Mouse (Mus musculus) heart, adult 8-10 months (tissue): ENCODE measurements at regions not wholly inside any gene's neighbourhood (a gene's known extent, or its start where the extent isn't known, plus 50 kb on each side); places are given as distances from the start of the nearest gene placed in this dataset.

Source experiments
- DNase-seq: peaks from one replicate; pipeline ENCODE4 v3.0.0; 2022; ENCODE audit warnings: low spot score

DNA sequence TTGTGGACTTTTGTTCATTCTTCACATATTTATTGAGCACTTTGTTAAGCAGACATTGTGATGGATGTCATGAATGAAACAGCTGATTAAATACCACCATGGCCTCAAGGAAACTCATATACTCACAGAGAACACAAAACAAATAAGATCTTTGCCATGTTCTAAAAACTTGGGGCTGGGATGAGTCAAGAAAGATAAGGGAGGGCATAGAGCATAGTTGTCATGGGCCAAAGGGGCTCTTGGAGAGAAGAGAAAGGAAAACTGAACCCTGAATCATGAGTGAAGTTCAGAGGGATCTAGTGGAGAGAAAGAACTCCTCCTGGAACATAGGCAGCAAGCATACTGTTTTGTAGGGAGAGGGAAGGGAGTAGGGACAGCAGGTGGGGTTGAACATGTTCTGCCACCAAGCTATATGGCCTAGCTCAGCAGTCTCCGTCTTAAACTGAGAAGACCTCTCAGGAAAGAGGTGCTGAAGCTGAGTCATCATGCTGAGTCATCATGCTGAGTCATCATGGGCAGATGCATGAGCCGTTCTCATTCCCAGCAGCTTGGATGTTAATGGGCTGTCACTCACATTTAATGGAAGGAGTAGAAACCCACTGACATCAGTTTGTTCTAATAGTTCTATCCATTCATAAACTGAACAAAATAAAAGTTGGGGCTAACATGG is 69.6 kb downstream of the Cetn3 start:
- no peak for DNase-seq

DNA sequence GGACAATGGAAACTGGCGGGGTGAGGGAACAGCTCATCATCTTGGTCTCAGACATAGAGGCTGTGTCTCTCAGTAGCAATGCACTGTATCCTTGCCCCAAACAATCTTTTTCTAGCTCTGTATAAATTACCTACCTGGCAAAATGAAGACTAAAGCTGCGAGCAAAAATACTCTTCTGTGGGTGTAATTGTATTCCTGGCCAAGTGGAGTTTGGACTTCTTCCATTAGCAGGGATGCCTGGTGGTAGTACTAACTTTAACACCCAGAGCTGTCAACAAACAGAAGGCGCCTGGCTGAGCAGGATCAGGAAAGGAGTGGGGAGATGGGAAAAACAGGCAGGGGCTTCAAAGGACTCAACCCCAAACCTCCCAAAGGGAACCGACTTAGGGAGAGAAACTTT is 73.2 kb downstream of the Cetn3 start:
- peak; percentile 57 for DNase-seq

DNA sequence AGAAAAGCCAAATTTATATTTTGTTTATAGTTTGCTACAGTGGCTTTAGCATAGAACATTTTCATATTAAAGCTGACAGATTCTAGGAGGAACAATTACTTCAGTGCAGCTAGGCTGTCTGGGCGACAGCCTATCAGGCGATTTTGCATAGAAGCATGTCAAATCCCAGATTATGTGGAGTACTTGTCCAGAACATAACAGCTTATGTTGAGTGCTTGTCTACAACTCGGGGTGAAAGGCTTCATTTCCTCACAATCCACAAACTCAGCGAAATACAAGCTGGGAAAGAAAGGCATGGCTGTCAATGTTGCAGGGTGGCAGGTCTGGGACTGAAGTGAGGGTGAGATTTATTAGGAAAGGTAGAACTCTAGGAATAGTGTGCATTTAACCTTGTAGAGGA is 77.8 kb downstream of the Cetn3 start:
- no peak for DNase-seq

DNA sequence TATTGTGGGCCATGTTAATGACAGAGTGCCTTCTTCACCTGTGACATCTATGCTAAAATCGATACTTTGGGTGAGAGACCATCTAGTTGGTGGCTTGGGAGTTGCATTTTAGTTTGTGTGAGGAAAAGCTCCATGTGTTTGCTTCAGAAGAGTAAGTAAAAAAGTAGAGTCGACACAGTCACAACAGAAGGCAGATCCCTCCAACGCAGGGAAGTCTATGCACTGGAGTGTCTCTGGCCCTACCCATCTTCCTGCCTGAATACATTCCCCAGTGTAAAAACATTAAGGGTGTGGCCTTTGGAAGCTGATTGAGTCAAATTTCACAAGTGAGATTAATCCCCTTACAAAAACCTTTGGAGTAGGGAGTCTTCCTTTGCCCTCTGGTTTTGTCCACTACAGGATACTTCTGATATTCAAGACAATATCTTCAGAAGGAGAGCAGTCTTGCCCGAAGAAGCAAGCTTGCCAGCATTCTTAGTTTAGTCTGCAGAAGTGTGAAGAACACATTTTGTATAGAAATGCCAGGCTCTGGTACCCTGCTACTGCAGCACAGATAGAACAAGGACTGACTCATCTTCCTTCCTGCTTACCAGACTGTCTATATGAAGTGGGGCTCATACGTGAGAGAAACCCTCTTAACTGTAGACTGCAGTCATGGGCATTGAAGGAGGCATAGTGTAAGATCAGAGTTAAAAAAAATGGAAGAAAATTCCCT is 79.2 kb downstream of the Cetn3 start:
- no peak for DNase-seq

DNA sequence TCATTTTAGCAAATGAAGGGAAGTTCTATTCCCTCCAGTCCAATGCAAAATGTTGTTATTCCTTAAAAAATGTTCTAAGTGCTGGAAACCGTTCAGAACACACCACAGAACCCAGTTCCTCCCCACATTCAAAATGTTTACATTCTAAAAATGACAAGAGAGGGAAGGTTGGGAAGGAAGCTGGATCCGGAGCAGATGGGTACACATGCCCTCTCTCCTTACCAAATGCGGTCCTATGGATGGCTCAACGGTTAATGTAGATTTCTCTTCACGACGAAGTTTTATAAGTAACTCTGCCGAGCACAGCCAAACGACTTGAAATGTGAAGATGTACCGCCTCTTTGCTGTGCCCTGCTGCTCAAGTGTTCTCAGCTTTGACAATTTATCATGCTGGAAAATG is 88.3 kb downstream of the Cetn3 start:
- DNase-seq, result no peak

DNA sequence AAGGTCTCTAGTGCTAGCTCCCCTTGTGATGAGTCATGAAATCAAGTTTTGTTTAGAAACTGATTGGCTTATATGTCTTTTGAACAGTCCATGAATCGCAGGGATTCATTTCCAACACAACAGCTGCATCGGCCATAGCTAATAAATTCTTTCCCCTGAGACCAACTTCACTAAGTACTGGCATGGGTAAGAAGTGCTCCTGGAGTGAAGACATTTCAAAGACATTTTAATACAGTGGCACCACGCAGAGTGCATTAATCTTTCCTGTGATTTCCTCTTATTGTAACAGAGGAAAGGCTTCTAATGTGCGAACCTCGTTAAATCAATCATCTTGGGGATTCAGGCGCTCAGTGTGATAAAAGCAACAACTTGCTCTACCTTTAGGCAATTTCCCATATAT is 103.0 kb downstream of the Cetn3 start:
- DNase-seq, result no peak

DNA sequence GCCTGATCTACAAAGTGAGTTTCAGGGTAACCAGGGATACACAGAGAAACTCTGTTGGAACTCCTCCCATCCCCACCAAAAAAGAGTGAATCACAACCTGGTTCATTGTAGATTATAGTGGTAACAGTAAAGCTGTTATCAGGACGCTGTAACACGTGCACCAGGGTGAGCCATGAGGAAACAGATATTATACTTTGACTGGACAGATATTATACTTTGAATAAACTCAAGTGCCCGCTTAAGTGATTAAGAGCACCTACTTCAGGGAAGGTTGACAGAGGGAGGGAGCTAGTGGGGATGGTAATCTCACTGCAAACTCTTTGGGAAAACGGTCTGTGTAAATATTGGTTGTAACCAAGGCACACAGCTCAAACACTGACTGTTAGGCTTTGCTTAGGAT is 147.4 kb downstream of the Cetn3 start:
- no peak for DNase-seq

DNA sequence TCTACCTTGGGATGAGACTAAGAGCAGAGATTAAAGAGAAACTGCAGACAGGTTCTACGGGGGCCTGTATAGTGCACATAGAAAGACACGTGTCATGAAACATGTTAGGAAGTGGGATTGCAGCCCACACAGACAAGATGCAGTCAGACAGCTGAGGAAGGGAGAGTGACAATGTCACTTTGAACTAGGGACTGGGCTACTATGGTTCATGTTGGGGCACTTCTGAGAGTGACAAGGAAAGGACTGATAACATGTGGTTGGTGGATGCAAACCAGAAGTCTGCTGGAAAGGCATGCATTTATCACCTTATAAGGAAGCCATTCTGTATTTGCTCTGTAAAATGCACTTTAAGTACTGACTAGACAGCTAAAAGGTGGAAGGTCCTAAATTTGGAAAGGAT is 148.3 kb downstream of the Cetn3 start:
- no peak for DNase-seq

DNA sequence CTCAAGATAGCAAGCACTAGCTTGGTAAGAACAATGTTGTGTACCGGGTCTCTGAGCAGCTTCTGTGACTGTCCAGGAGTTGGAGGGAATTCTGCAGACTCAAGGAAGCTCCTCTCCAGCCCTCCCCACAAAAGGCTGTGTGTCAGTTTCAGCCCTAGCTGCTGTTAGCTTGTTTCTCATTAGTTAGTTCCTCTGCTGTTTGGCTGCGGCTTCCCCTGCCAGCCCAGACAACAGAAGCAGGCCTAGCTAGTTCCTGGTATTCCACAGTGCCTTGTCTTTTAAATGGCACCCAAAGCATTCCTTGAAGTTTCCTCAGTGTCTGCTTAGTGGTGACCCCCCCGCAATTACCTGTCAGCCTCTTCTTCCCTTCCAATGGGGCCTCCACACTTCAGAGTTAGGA is 154.2 kb downstream of the Cetn3 start:
- no peak for DNase-seq

DNA sequence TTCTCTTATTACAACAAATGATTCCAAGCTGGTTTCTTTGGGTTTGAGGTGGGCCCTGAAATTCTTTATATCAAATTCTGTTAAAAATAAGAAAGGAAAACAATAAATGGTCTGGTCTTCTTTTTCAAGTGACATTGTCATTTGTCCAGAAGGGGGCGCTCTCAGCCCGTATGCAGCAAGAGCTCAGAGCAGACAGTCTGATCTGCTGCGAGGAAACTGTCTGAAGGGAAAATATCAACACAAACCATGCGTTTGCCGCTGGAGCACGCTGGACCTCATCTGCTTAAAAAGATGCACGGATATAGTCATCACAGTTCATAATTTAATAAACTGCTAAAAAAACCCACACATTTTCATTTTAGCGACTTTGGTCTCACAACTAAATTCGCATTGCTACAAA is 161.2 kb downstream of the Cetn3 start:
- peak; percentile 63 for DNase-seq

DNA sequence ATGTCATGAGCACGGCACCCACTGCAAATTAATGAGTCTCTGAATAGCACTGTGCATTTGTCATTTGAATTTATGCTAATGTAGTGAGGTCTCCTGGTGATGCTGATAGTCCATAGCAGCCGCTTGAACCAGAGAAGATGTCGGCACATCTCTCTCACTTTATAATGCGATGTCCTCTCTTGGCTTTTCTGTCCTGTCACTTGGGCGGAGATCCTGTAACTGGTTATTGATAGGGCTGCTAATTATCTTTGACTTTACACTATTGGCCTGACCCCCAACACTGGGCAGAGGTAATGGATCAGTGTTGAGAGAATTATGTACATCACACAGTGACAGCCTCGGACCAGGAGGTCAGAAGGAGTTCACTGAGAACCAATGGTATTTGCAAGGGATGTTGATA is 161.6 kb downstream of the Cetn3 start:
- no peak for DNase-seq

DNA sequence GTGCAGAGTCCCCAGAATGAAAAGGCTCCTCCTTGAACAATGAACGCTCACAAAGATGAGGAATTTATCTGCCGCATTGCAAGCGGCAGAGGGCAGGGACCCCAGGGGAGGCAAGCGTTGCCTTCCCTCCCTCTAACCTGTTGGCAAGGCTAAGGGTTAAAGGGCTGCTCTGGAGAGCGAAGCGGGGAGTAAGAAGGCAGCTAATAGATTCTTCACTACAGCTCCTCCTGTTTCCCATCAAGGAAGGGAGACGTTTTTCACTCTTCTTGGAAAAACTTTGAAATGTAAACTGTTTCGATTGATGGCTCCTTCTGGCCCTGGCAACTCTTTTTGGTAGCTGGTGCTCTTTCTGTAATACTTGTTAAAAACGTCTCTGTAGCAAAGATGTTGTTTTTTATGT is 162.9 kb downstream of the Cetn3 start:
- no peak for DNase-seq

DNA sequence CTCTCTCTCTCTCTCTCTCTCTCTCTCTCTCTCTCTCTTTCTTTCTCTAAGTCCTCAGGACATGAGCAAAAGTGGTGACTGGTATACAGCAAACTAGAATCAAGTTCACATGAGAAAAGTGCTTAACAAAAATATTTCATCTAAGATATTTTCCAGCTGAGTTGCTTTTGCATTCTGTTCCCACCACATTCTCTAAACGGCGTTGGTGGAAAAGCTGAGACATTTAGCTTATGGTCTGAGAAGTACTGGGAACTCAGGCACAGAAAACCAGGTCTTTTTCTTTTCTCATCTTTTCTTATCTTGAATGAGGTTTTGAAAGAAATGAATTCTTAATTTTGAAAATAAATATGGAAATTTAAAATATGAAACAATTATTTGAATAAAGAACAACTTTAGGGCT is 182.6 kb downstream of the Cetn3 start:
- no peak for DNase-seq

DNA sequence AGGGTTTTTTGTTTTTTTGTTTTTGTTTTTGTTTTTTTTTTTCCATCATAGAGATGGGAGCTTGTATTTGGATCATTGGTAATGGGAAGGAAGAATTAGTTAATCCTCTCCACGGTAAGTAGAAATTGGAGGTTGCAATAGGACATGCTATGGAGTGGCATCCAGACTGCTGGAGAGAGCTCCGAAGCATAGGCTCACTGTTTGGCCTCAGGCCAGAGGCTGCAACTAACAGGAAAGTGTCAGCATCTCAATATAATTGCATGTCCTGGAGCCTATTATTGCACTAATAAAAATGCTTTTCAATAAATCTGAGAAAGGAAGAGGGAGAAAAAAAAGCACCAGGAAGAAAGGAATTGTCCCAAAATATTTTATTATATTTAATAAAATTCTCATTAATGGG is 193.0 kb downstream of the Cetn3 start:
- DNase-seq, result no peak

DNA sequence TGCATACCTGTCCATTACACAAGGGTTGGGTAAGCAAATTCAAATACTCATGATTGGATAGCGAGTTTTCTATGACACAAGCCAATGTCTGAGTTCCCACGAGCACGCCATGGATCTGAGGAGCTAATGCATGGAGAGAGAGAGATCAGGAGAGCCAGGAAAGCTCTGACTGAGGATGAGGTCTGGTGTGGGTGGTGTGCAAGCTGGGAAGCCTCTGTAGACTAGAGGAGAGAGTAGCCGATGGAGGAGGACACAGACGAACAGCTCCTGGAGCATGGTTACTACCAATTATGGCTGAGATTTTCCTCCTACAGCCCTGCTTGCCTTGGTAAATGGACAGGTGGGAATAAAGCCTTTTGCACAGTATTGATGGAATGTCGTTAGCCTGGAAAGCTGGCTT is 195.1 kb downstream of the Cetn3 start:
- no peak for DNase-seq

DNA sequence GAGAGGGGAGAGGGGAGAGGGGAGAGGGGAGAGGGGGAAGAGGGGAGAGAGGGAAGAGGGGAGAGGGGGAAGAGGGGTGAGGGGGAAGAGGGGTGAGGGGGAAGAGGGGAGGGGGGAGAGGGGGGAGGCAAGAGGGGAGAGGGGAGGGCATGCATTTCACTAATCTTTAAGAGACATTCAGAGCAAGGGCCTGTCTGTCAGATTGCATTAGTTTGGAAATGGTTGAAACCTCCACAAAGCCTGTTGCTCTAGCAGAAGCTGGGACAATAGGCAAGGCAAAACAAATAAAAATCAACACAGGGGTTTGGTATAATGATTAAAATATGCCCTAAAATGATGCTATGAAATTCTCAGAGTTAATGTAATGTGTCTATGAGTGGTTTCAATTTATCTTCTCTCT is 196.4 kb downstream of the Cetn3 start:
- DNase-seq, result no peak

DNA sequence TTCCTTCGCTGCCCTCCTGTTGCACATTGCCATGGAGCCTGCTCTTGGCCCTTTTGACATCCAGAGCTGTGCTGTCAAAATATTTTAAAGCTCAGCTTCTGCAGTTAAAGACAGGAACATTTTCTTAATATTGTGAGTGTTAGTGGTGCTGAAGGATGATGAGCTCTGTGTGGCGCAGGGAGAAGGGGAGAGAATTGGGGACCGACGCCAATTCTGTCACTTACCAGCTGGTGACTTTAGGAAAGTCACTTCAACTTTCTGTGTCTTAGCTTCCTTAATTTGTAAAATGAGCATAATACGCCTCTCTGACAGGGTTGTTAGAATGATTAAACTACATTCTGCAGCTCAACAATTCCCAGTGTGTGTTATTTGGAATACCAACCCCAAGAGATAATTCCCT is 197.2 kb downstream of the Cetn3 start:
- DNase-seq, result no peak

DNA sequence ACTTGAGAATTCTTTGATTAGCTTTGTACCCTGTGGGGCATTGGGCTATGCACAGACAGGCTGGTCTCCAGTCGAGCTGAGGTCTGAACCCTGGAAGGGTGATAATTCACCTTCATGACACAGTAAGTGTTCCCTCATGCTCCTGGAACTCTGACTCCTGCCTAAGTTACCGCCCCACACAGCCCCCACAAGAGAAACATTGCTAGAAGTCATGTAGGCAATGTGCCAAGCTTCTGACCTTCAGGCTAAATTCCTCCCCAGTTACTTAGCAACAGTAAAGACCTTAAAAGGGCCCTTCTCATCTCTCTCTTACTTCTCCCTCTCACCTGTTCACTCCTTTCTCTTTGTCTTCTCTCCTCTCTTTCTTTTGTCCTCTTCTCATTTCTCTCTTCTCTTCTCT is 199.6 kb downstream of the Cetn3 start:
- DNase-seq, result no peak

DNA sequence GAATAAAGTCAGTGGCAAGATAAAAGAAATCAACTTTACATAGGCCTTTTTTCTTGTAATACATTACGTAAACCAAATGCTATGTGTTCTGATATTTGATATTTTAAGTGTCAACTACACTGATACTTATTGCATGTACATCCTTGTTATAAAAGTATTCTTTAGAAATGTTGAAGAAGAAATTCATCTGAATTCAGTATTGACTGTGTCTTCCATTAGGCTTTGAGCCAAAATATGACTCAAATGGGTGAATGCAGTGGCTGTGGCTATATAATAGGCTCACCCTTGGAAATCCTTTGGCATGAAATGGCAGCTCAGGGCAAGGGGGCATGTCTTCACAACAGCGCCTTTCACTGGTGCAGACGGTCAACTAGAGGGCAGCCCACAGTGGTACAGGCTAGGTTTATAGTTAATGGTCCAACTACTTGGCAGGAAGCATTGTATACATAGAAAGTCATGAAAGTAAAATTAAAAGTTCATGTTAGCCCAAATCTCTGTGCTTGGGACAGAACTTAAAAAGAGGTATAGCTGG is 217.9 kb downstream of the Cetn3 start:
- no peak for DNase-seq

DNA sequence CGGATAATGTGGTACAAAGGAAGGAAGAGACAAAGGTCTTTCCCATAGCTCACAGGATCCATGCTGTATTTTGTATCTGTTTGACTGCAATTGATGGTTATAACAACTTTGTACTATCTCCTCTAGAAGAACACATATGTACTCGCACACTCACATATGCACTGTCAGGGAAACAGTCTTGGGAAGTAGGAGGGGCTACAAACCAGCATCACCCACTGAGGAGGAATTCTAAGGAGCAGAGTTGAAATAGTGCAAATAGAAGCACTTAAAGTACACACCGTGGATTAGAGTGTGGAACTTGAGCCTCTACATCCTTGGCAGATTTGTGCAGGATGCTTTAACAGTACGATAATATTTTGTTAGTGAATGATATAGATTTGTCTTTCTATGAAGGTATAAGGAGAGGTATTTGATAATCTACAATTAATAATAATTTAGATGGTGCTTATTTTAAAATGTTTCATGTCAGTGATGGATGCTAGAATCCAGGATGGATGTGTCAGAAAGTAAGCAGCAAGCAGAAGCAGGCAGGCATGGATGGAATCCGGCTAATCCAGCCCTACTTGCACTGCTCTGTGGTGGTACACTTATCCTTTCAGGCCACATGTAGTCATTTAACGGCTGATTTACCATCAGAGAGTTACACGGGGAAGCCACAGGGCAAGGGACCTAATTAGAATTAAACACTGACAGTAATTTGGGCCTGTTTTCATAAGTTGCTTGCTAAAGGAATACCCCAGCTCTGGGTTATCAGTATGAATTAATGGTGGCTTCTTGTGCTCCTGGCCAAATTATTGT is 223.3 kb downstream of the Cetn3 start:
- no peak for DNase-seq

DNA sequence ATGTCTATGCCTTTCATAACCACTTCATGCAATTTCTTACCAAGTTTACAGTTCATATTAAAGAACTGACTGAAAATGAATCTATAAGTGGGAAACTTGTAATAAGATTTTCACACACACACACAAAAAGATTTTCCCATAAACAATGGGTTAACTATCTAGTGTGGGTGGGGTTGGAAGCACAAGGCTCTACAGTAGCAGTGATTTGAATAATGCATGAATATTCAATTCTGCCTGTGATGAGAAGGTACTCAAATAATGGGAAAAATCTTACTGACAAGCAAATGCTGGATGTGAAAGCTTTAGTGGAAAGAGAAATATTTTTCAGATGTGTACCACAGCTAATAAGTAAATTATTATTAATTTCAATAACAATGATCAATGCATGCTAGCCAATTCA is 224.3 kb downstream of the Cetn3 start:
- DNase-seq, result no peak

DNA sequence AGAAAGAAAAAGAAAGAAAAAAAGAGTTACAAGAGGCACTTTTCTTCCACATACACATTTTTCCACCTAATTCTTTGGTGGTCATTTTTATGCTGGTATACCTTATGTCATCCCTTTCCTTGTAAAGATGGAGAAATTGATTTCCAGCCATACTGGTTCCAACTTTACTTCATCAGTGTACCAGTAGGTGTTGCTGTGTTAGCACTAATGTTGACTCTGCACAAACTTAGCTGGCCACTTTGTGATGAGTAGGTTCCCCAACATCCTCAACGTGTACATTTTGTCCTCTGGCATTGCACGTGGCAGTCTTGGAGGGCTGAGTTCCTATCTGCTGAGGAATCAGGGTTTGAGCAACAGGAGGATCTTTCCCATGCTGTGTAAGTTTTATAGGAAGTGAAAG is 256.7 kb downstream of the Cetn3 start:
- DNase-seq, result no peak
